Mouse (Mus musculus) forebrain, embryonic 11.5 days (tissue): ENCODE data around the gene Pitx1. TPM values are rescaled to one million over a fixed set of nuclear protein-coding genes. Genes with fewer than 3 reads are reported as not detected.

Source experiments
- ATAC-seq: fragments of 200-750 bp; cut with Nextera tagmentation; replicated peaks from 2 replicates; pipeline ENCODE4 v1.8.0; 2017; ENCODE audit warnings: moderate TSS enrichment; ENCODE audit not compliant: low FRiP score
- DNase-seq: peaks from one replicate; pipeline ENCODE4 v3.0.0-alpha.2; 2017; ENCODE audit warnings: low spot score
- H3K27ac ChIP-seq: fragments of 300-500 bp; sonication (generic); 2 replicates; pipeline ENCODE4 v1.5.1; 2014; ENCODE audit warnings: low read depth, low read length
- H3K27me3 ChIP-seq: fragments of 300-500 bp; sonication (generic); 2 replicates; pipeline ENCODE4 v1.6.1; 2014; ENCODE audit warnings: mild to moderate bottlenecking, low read length, mixed read lengths; ENCODE audit not compliant: control insufficient read depth, insufficient read depth
- H3K36me3 ChIP-seq: fragments of 300-500 bp; sonication (generic); 2 replicates; pipeline ENCODE4 v1.6.1; 2014; ENCODE audit warnings: mild to moderate bottlenecking, low read length, moderate library complexity, mixed read lengths; ENCODE audit not compliant: control insufficient read depth, insufficient read depth
- H3K4me1 ChIP-seq: fragments of 300-500 bp; sonication (generic); replicated peaks from 2 replicates; pipeline ENCODE4 v1.6.1; 2014; ENCODE audit warnings: low read length, mixed read lengths; ENCODE audit not compliant: control insufficient read depth, insufficient read depth
- H3K4me2 ChIP-seq: fragments of 300-500 bp; sonication (generic); 2 replicates; pipeline ENCODE4 v1.6.1; 2014; ENCODE audit warnings: low read depth, mild to moderate bottlenecking, low read length, moderate library complexity, mixed read lengths; ENCODE audit not compliant: severe bottlenecking
- H3K4me3 ChIP-seq: fragments of 300-500 bp; sonication (generic); 2 replicates; pipeline ENCODE4 v1.5.1; 2014; ENCODE audit warnings: low read depth, low read length
- H3K9ac ChIP-seq: fragments of 300-500 bp; sonication (generic); 2 replicates; pipeline ENCODE4 v1.6.1; 2014; ENCODE audit warnings: low read length
- H3K9me3 ChIP-seq: fragments of 300-500 bp; sonication (generic); 2 replicates; pipeline ENCODE4 v1.6.1; 2016; ENCODE audit warnings: low read length, mixed read lengths; ENCODE audit not compliant: control insufficient read depth
- WGBS: fragments of 180-500 bp; shearing (Covaris S2); extraction: QIAGEN DNeasy Blood & Tissue Kit; methylation state at CpG from one replicate; pipeline ENCODE4 v1.1.7; 2014; 5-methylcytosine and 5-hydroxymethylcytosine counted together
- polyA plus RNA-seq: library from polyadenylated mRNA; unstranded; fragments of >200 nt; fragmentation: Nextera tagmentation; extraction: Ambion mirVana; gene quantifications from 2 replicates; pipeline ENCODE4 v1.2.1, GENCODE M21; 2014

Gene Pitx1
- polyA plus RNA-seq, 1 experiment from 2014 or later = 0.76 TPM

DNA sequence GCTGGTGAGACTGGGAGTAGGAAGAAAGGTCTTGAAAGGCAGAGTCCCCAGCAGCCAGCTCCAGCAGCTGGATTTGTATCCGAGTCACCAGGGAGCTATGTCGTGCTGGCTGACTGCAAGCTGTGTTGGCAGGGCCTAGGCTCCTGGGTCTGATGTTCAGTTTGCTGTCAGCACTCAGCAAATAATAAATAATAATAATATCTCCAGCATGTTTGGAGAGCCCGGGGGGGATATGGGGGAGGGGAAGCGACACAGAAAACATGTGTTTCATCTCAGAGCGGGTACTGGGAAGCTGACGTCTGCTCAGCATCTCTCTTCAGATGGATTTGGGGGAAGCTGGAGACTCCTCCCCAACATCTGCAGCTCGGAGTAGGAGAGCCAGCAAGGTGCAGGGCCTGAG, 19.8 kb upstream of the Pitx1 start:
- H3K27me3 ChIP-seq = no peaks in the 10 kb centered on the region
- no peak overlapping the region for H3K4me3 ChIP-seq
- H3K4me2 ChIP-seq = no peak overlapping the region
- H3K9ac ChIP-seq = no peak overlapping the region
- H3K27ac ChIP-seq = no peak overlapping the region
- WGBS = 75% methylated on average over 7 of the region's 7 CpGs
- DNase-seq (no peak), ATAC-seq (no peak)
- no peaks in the 10 kb centered on the region for H3K9me3 ChIP-seq
- peaks cover 11% of the 10 kb centered on the region for H3K4me1 ChIP-seq
- H3K36me3 ChIP-seq = no peaks in the 10 kb centered on the region

DNA sequence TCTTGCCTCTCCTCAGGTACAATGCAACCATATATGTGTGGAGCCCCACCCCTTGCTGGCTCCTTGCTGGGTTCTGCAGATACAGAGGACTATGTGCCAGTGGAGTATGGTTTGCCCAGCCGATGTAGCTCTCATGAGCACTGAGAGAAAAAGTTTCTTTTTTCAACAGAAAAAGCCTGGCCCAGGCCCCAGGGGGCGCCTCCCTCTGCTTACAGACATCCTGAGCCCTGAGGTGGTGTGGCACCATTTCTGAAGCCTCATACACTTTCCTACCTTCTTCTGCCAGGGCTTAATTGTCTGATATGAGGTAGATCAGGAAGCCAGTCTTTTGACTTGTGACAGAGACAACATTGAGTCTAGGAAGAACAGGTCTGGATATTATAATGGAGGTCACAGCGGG, 16.2 kb upstream of the Pitx1 start:
- Histone ChIP-seq H3K9ac (no peak overlapping the region), H3K4me1 (no peaks in the 10 kb centered on the region), H3K9me3 (no peaks in the 10 kb centered on the region), H3K4me2 (no peak overlapping the region), H3K4me3 (no peak overlapping the region), H3K27ac (no peak overlapping the region), H3K27me3 (no peaks in the 10 kb centered on the region), H3K36me3 (no peaks in the 10 kb centered on the region)
- 72% methylated on average over 3 of the region's 3 CpGs for WGBS
- ATAC-seq (no peak), DNase-seq (no peak)

DNA sequence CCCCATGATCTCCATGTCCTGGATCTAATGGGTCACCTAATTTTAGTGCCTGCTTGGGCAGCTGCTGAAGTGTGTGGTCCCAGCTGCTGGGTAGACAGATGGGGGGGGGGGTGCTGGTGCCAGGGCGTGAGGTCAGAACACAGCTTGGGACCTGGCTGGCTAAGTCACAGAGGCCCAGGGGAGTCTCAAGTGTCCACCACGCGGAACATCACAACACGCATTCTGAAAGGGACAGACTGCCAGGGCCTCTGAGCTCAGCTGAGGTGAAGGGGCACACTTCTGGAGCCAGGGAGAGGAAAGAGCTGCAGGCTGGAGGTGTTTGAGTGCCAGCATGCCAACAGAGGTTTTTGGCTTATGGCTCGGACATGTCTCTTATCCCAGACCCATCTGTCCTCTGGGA, 14.7 kb upstream of the Pitx1 start:
- Histone ChIP-seq H3K9ac (no peak overlapping the region), H3K4me1 (no peaks in the 10 kb centered on the region), H3K36me3 (no peaks in the 10 kb centered on the region), H3K4me3 (no peak overlapping the region), H3K27ac (no peak overlapping the region), H3K9me3 (no peaks in the 10 kb centered on the region), H3K27me3 (no peaks in the 10 kb centered on the region), H3K4me2 (no peak overlapping the region)
- DNase-seq = no peak
- ATAC-seq = no peak
- WGBS = 89% methylated on average over 5 of the region's 5 CpGs

DNA sequence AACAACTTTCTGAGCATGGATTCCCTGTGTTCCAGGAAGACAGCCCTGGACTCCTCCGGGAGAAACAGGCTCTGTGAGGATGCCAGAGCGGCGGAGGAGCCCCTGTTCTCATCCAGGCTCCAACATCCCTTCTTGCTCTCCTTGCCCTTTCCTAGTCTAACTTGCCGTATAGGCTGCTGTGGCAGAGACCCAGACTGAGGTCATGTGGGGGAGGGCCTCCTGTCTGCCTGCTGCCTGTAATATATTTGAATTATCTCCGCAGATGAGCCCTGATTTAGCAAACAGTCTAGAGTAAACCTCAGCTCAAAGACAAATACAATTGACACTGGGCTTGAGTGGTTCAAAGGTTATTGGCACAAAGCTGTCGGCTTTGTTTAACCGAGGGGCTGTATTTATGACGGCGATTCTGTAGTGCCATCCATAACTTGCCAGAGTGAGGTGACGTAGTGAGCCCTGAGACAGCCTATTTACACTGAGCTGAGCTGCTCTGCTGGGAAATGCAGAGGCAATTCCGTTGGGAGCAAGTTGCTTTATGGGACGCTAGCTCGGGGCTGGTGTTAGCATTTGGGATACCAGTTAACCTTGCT, 12.7 kb upstream of the Pitx1 start:
- no peak overlapping the region for H3K4me3 ChIP-seq
- no peak overlapping the region for H3K9ac ChIP-seq
- 63% methylated on average over 13 of the region's 13 CpGs for WGBS
- no peak overlapping the region for H3K27ac ChIP-seq
- no peaks in the 10 kb centered on the region for H3K36me3 ChIP-seq
- H3K27me3 ChIP-seq = no peaks in the 10 kb centered on the region
- peaks cover 3% of the 10 kb centered on the region; the same call in 1 of the 2 replicates for H3K9me3 ChIP-seq
- H3K4me2 ChIP-seq = no peak overlapping the region
- no peaks in the 10 kb centered on the region for H3K4me1 ChIP-seq
- no peak for ATAC-seq
- no peak for DNase-seq

DNA sequence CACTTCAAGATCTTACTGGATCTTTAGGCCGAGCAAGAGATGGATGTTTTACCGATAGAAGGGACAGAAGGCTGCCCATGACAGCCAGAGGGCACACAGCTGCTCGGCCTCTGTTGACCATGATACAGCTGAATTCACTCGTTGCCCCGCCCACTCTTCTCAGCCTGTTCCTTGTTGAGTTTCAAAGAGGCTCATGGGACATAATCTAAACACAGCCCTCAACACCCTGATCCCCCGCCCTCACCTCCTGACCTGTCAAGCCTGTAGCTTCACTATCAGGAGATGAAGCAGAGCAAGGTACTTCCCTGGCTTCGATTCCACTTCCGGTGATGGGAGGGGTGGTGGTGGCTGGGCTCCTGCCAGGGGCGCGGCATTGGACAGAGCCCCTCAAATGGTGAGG, 11.8 kb upstream of the Pitx1 start:
- no peak for DNase-seq
- 76% methylated on average over 10 of the region's 10 CpGs for WGBS
- Histone ChIP-seq H3K27ac (no peak overlapping the region), H3K9me3 (peaks cover 4% of the 10 kb centered on the region; the same call in 1 of the 2 replicates), H3K36me3 (no peaks in the 10 kb centered on the region), H3K4me3 (no peak overlapping the region), H3K4me2 (no peak overlapping the region), H3K27me3 (no peaks in the 10 kb centered on the region), H3K4me1 (no peaks in the 10 kb centered on the region), H3K9ac (no peak overlapping the region)
- no peak for ATAC-seq

DNA sequence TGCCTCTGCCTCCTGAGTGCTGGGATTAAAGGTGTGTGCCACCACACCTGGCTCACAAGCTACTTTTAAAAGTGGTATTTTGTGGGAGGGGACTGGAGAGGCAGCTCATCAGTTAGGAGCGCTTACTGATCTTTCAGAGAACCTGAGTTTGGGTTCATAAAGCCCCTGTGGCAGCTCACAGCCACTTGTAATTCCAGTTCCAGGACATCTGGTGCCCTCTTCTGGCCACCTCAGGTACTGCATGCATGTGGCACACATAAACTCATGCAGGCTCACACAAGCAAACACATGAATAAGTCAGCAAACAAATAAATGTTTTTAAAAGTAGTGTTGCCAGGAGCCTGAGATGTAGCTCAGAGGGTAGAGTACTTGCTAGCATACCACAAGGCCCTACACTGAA, 7.7 kb upstream of the Pitx1 start:
- Histone ChIP-seq H3K36me3 (no peaks in the 10 kb centered on the region), H3K4me3 (no peak overlapping the region), H3K4me1 (0 out of 2 replicates have a peak, but pooled peaks cover 3% of the 10 kb centered on the region), H3K9ac (no peak overlapping the region), H3K27me3 (peaks cover 27% of the 10 kb centered on the region), H3K4me2 (no peak overlapping the region), H3K9me3 (peaks cover 4% of the 10 kb centered on the region; the same call in 1 of the 2 replicates), H3K27ac (no peak overlapping the region)
- no peak for ATAC-seq
- no peak for DNase-seq
- WGBS = 97% methylated on average over 1 of the region's 1 CpGs

DNA sequence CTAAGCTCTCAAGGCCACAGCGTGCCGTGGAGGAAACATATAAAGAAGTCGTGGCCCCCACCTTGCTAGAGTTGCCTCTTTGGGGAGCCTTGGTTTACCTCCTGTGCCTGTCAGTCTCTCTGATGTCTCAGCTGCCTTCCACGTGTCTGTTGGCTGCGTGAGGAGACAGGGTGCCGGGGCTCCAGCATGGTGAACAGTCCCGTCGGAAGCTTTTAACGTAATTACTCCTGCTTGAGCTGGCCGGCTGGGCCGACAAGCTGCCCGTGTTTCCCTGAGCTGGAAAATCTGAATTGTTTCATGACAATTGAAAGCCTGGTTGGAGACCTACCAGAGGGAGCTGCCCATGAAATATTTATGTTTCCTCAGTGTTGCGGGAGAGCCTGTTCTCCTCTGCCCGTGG, 4.2 kb upstream of the Pitx1 start:
- Histone ChIP-seq H3K36me3 (no peaks in the 10 kb centered on the region), H3K27me3 (peaks cover 61% of the 10 kb centered on the region), H3K9me3 (peaks cover 4% of the 10 kb centered on the region; the same call in 1 of the 2 replicates), H3K4me1 (peaks cover 6% of the 10 kb centered on the region; the same call in 1 of the 2 replicates), H3K4me3 (no peak overlapping the region), H3K4me2 (no peak overlapping the region), H3K9ac (no peak overlapping the region), H3K27ac (no peak overlapping the region)
- ATAC-seq (no peak), DNase-seq (peak; percentile 64)
- 23% methylated on average over 14 of the region's 14 CpGs for WGBS

DNA sequence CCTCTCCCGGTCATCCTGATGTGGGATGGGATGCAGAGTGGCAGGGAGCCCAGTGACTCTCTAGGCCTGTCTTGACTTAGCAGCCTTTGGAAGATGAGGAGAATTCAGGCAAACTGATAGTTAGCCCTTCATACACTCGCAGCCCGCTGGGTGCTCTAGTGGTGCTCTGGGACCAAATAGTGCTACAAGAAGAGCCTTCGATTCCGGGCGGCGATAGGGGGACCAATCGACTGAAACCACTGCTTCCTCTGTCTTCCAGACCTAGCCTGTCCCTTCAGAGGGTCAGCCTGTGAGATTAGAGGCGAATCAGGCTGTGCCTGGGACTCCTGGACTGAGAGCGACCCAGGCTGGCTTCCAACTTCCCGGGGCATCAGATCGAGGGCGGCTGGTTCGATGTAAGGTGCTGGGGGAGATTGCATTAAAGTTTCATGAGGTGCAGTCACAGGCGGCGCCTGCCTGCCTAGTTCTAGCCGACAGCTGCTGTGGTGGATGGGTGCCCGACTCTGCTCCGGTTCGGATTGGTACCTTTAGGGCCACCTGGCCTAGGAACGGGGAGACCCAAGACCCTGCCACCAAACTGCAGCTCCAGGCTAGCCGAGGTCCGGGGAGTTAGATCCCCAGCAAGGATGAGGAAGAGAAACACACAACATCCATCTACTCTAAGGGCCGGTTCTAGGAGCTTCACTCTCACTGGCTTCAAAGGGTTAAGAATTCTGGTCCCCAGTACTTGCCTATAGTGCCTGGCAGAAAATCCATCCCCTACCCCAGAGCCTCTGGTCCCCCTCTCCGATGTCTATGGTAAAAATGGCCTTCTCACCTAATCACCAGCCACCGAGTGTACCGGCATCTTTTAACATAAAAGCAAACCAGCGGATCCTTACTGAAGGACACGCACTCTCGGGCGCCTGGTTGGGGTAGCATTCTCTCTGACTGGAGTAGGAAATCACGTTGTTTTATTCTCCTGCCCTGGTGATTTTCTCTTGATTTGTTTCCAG, 1.1 kb upstream of the Pitx1 start:
- ATAC-seq (no peak), DNase-seq (peak; percentile 61)
- Histone ChIP-seq H3K27me3 (peaks cover 91% of the 10 kb centered on the region), H3K36me3 (no peaks in the 10 kb centered on the region), H3K9me3 (no peaks in the 10 kb centered on the region; the same call in 1 of the 2 replicates), H3K27ac (no peak overlapping the region), H3K4me1 (peaks cover 6% of the 10 kb centered on the region; the same call in 1 of the 2 replicates), H3K4me3 (no peak overlapping the region), H3K9ac (no peak overlapping the region), H3K4me2 (no peak overlapping the region)
- WGBS = 2% methylated on average over 32 of the region's 32 CpGs
